Mouse (Mus musculus) common myeloid progenitor, adult 5-6 weeks (primary cell): Measurements from ENCODE around the gene Skap1. TPM values are rescaled to one million over a fixed set of nuclear protein-coding genes. Genes with fewer than 3 reads are reported as not detected.

Source experiments
- ATAC-seq: replicated peaks from 2 replicates; pipeline ENCODE4 v1.8.0; 2016; ENCODE audit warnings: low read depth, mild to moderate bottlenecking, moderate TSS enrichment, inconsistent platforms; ENCODE audit not compliant: poor library complexity, severe bottlenecking
- total RNA-seq: library from RNA; stranded (forward); fragments of 200-1000, 187-1606 nt; gene quantifications from 2 replicates; pipeline ENCODE4 v1.2.3, GENCODE M21; 2017

Skap1 gene
- total RNA-seq, 1 experiment from 2014 or later = not detected

DNA sequence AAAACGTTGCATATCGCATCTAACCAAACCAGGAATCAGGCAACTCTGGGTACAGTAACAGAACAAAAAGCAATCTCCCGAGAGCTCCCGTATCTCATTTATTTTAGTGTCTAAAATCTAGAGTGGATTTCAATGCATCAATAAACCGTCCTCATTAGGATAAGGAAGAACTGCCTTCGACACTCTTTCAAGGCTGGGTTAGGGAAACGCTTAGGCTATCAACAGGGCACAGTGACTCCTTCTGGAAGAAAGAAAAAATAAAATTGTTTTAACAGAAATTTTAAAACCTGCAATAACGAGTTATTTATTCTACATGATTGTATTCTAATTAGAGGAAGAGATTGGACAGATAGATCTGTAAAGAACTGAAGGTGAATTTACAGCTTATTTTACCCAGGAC is 82.0 kb downstream of the Skap1 start:
- no peak for ATAC-seq

DNA sequence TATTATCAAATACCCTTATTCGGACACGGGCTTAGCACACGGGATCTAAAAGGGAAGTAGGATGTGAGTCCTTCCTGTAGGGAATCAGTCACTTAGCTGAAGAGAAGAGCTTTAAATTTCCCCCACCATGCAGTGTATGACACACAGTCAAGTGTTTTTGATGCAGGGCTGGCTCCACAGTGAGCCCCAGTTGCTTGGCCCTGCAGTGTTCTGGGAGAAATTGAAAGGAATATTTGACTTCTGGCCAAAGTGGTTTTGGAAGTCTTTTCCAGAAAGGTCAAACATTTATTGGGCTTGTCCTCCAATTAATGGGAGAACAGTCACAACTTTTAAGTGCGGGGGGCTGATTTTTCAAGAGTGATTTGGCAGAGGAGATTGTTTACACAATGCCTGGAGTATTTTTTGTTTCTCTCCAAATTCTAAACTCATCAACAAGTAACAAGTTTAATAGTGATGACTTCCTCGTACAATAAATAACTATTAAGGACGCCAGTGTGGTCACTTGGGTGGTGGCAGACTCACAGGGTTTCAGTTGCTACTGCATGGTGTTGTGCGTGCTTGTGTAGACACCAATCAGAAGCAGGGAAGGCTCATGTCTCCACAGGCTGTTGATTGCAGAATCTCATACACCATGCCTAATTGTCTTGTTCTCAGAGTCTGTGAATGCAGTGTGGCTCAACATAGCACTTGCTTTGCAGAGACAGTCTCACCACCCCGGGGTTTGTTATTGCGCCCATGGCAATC is 86.7 kb downstream of the Skap1 start:
- no peak for ATAC-seq

DNA sequence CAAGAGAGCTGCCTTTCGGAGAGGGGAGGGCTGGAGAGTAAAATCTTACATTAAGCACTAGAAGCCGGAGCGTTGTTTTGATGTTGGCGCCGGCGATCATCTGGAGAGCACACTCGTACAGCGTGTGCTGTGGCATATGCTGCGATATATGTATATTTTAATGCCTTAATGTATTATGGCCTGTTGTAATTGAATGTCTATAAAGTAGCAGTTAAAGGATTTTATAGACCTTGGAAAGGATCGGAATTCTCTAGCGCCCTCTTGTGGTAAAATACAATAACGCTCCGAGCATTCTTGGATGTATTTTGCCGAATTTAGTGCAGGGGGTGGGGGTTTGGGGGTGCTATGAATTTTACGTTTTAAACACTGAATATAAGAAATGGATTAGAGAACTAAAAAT is 88.7 kb downstream of the Skap1 start:
- ATAC-seq = 0 out of 2 replicates have a peak, but pooled peaks have one; percentile 32

DNA sequence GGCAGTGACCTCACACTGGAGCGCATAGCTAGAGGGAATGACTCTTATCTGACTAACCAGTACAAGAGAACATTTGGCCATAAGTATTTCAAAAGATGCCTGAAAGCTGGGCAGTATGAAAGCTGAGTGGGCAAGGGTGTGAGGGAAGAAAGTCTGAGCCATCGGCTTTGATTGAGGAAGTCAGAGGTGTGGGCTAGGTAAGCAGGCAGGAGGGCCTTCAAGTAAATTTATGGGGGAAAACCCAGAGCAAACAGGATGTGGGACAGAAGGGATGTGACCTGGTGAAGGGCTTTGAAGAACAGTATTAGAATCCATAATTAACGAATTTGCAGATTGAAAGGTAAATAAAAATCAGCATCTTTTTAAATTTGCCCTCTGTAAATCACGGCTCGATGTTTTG is 95.8 kb downstream of the Skap1 start:
- ATAC-seq = no peak

DNA sequence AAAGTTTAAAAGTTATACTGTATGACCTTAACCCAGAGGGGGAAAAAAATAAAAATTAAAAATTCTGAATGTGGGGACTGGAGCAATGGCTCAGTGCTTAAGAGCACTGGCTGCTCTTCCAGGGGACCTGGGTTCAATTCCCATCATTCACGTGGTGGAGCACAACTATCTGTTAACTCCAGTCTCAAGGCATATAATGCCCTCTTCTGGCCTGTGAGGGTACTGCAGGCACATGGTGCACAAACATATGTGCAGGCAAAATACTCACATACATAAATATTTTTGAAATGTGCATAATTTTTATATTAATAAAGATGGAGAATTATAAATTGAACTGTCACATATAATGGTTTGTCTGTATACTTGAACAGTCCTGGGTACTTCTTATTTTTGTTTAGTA is 99.7 kb downstream of the Skap1 start:
- no peak for ATAC-seq

DNA sequence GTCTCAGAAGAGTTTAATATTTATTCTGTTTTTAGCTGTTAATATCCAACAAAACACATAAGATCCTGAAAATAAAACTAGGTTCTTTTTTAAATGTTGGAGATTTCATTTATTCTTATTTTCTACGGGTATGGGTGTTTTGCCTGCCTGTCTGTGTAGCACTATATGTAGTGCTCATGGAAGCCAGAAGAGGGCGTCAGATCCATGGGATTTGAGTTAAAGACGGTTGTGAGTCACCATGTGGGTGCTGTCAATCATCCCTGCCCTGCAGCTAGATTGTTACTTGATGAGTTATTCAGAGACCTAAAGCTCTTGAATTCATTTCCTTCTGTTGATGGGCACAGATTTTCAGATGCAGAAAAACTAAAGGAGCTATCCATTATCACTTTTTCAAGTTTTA is 108.1 kb downstream of the Skap1 start:
- ATAC-seq = no peak

DNA sequence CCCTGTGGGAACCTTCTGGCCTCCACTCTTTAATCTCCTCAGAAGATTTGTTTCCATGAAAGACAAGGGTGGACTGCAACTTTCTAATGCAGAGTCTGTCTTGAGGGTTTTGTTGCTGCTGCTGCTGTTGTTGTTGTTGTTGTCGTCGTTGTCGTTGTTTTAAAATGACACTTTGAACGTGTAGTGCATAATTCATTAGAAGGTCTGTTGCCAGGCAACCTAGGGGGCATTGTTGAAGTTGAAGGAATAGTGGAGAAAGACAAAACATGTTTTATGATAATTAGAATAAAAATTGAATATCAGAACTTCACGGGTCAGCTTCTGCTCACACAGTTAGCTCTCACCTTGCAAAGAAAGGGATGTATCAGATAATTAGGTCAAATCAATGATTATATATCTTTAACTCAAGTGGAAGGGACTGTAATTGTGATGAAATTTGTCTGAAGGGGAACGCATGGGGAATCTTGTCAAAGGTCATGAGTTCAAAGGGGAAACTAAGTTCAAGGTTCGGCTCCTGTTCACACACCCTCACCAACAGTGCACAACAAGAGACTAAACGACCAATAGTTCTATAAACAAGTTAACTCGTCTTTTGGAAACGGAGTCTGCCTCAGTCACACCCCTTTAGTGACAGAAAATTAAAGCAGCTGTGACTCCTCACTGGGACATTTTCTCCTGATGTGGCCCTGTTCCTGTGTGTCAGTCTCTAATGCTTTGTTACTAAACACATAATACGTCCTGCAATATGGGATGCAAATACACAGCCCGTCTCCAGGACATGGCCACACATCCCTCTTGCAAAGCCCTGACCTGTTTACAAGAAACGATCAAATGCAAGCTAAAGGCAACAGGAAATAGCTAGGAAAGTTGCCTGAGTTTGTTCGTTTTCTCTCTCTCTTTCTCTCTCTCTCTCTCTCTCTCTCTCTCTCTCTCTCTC is 112.4 kb downstream of the Skap1 start:
- no peak for ATAC-seq

DNA sequence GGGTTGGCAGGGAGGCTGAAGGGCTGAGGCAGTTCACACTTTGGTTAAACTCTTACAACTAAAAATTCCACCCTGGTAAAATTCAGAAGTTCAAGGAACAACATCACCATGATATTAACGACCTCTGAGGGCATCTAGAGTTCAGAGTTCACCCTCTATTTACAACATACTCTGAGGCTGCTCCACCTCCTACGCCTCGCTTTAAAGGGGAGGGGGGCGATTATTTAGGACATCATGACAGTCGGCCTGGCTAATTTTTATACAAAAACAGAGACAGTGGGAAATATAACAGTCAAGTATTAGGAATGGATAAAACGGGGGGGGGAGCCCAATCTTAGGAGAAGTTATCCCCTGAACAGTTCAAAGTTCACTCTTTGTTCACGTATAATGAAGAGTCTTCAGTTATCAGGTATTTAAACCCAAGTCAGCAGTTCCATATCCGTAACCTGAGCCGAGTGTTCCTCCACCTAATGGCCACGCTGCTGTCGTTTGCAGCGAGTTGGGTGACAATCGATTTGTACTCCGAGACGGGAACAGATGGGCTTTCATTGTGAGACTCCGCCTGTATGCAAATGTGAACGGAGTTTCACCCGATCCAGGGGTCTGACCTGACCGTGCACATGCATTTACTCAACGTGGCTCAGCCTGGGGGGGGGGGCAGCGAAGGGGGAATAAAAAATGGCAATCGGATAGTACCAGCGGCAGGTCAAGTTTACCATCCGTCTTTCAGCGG is 114.3 kb downstream of the Skap1 start:
- no peak for ATAC-seq

DNA sequence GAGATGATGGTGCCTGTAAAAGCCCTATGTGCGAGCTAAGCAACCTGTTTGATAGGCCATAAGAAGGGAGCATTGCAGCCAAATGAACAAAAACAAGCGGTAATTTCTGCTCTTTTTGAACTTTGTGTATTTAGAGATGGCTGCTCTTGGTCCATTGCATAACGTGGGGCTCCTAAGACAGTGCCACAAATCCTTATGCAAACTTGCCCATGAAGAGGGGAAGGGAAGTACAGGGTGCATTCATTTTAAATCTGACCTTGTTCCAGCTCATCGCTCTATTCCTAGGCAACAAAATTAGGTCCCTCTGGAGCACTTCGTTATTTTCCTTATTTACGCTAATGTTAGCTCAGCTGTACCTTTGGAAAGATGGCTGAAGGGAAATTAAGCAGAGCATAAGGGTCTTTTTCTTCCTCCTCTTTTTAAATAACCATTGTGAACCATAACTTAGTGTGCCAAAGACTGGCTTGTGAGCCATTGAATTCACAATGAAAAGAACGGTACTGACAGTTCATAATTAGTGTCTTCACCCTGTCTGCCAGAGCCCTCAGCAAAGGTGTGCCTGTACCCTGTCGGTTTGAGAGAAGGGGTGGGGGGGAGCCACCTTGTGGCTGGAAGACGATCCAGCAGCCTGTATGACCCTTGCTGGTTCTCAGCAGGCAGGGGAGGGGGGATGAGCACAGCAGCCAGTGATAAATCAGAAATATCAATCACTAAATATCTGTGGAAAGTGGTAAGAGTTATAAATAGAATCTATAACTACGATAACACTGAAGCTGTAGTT is 117.4 kb downstream of the Skap1 start:
- peak; percentile 83 for ATAC-seq

DNA sequence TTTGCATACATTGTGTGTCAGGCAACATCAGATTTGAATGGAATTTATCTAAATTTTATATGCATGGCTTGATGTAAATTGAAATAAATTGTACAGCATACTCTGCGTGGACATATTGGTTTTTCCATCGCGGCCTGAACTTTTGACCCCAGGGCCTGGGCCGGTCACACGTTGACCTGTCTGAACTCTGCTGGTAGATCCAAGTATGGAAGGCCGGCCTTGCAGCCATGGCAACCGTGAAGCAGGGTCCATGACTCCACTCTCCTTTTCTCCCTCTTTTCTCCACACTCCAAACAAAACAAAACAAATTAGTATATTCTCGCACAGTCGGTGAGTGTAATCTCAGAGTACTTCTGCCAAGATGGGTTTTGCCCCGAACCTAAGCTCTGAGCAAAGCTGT is 118.2 kb downstream of the Skap1 start:
- no peak for ATAC-seq

DNA sequence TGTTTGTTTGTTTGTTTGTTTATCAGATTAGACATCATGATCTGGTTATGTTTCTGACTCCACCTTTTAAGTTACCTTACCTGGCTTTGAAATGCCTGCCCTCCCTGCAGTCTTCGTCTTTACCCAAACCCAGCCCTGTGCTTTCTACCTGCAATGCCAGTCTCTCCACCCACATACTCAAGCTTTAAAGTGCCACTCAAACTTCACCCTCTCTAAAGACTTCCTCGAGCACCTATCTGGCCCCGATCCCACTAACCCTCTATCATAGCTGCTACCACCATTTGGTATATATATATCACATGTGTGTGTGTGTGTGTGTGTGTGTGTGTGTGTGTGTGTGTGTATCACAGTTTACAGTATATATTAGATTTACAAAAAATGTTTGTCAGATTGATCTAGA is 125.4 kb downstream of the Skap1 start:
- ATAC-seq = no peak

DNA sequence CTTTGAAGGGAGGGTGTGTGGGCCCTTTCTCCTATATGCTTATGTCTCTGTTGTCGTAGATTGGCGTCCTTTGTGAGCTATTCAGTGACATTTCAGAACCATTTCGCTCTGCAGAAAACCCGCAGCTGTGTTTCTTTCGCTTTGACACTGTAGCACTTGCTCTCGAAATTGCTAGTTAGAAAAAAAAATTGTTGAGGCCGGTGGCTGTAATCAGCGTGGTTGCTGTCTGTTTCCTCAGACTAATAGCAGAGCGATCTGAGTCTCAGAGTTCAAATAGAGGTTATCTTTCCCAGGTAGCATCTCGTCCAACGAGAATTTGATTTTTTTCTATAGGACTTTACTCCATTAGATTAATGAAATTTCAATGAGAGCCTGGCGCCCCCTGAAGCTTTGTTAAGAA is 131.5 kb downstream of the Skap1 start:
- ATAC-seq = no peak

DNA sequence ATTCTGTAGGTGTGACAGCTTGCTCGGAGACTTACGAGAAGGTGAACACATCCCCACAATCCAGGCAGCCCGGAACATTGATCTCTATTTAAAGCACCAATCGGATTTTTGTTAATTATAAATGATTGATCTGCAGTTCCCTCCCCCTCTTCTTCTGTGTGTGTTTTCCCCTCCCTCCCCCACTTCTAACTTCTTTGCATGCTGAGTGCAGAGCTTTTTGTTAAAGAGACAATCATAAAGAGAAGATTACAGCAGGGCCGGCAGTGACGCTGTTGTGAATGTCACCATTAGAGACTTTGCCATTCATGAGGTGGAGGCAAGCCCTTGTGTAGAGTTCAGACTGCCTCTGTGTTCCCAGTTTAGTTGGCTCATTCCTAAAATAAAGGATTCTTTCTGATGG is 131.9 kb downstream of the Skap1 start:
- ATAC-seq = no peak

DNA sequence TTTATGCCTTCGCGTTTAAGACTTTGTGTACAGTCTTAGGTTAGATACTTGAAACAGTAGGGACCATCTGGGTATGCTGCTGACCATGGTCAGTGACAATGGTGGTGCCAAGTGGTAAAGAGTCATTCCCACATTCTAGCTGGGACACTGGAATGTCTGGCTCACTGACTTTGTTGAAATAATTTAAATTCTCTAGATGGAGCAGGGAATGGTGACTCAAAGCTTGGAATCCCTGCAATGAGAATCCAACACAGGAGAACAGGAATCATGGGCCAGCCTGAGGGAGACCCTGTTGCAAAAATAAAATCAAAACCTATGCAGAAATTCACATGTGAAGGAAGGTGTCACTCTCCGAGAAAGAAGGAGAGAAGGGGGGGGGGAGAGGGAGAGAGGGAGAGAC is 138.4 kb downstream of the Skap1 start:
- ATAC-seq = no peak

DNA sequence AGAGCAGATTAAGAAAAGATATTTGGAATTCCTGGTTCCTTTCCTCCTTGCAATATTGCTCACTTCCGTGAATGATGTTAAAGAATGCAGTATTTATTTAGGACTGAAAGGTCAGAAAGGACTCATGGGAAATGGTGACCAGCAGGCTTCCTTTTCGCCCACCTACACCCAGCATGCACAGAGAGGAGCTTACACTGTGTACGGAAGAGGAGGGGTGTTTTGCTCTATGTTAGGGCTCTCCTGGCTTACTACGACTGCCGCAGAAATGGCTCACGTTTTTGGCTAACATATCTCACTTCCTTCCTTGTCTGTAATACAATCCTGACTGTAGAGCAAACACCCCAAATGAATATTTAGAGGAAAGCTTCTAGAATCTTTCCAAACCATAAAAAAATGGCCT is 139.9 kb downstream of the Skap1 start:
- no peak for ATAC-seq

DNA sequence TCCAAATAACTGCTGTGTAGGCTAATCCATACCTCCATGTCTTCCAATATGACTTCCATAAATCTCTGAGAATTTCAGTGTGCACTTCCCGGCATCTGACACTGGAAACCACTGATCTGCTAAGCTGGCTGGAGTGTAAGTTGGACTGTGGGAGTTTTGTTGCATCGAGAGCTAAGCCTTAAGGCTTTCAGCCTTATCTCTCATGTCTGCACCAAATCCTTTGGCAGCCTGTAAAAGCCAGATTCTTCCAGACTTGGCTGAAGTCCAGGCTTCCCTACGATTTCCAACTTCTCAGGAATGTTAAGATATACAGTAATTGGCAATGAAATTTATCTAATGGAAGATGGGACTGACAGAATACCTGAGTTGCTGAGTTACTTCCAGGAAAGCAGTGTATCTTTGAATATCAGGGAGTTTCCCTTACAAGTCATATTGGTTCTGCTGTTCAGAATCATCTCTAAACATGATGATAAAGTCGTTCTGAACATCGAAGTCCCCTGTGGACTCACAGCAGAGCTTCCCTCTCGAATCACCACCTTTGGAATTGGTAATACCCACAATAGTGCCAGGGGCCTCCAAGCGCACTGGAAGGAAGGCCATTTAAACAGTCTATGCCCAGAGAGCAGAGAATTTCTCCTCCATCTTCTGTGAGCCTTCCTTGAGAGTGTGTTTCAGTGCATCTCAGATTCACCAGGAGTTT is 140.5 kb downstream of the Skap1 start:
- ATAC-seq = no peak

DNA sequence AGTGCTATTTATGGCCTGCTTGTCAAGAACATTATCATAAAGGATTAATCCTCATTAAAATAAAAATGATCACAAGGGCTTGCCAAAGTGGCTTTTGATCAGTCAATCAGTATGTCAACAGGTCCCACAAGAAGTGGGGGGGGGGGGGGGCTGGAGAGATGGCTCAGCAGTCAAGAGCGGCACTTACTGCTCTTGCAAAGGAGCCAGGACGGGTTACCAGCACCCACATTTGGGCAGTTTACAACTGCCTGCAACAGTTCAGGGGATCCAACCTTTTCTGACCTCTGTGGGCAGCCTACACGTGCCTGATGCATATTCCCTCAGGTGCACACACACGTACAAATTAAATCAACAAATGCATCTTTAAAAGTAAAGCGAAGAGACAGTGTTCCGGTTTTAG is 141.1 kb downstream of the Skap1 start:
- ATAC-seq = no peak

DNA sequence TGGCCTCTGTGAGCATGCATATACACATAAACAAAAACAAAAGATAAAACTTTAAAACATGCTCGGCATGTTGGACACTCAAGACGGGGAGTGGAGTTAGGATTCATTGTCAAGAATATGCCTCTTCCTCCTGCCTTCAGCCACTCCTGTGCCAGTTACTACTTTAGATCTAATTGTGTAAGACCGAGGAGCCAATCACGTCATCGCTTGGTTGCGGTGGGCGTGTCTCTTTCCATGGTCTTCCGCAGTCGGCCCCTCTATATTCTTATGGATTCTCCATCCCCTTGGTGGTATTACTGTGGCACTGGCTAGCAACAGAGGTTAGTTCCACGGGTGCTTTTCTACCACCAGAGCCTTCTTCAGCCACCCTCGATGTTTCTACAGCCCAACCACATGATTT is 148.2 kb downstream of the Skap1 start:
- ATAC-seq = no peak

DNA sequence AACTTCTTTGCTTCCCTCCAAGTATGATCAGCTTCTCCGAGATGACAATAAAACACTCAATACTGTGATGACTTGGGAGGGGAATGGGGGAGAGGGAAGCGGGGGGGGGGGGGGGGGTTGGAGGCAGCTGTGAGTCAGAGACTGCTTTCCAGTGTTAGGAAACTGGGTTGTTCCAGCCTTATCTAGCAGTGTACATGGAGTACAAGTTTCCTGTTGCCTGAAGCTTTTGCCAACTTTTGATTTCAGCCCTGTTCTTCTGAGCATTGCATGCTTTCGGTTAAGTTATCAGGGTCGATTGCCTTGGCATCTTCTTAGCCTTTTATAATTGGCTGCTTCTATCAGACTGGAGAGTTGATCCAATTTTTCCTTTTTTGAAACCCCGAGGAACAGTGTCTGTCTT is 152.4 kb downstream of the Skap1 start:
- no peak for ATAC-seq
